Mouse (Mus musculus) lung, embryonic 16.5 days (tissue): Measurements from ENCODE around the gene Nwd2. TPM values are rescaled to one million over a fixed set of nuclear protein-coding genes. Genes with fewer than 3 reads are reported as not detected.

Source experiments
- ATAC-seq: fragments of 200-750 bp; cut with Nextera tagmentation; 2 replicates; pipeline ENCODE4 v1.8.0; 2017; ENCODE audit warnings: low read depth, mild to moderate bottlenecking, moderate library complexity
- H3K27ac ChIP-seq: fragments of 300-500 bp; sonication (generic); 2 replicates; pipeline ENCODE4 v1.5.1; 2014; ENCODE audit warnings: mild to moderate bottlenecking, control low read depth, low read length
- H3K27me3 ChIP-seq: fragments of 300-500 bp; sonication (generic); 2 replicates; pipeline ENCODE4 v1.6.1; 2014; ENCODE audit warnings: low read depth, low read length, mixed read lengths; ENCODE audit not compliant: control insufficient read depth, insufficient read depth
- H3K36me3 ChIP-seq: fragments of 300-500 bp; sonication (generic); 2 replicates; pipeline ENCODE4 v1.6.1; 2014; ENCODE audit warnings: low read length; ENCODE audit not compliant: control insufficient read depth, insufficient read depth
- H3K4me1 ChIP-seq: fragments of 300-500 bp; sonication (generic); replicated peaks from 2 replicates; pipeline ENCODE4 v1.6.1; 2014; ENCODE audit warnings: low read length, mixed read lengths; ENCODE audit not compliant: control insufficient read depth, insufficient read depth
- H3K4me2 ChIP-seq: fragments of 300-500 bp; sonication (generic); 2 replicates; pipeline ENCODE4 v1.6.1; 2014; ENCODE audit warnings: low read depth, low read length, control low read depth
- H3K4me3 ChIP-seq: fragments of 300-500 bp; sonication (generic); 2 replicates; pipeline ENCODE4 v1.5.1; 2014; ENCODE audit warnings: mild to moderate bottlenecking, low read length, control low read depth
- H3K9ac ChIP-seq: fragments of 300-500 bp; sonication (generic); 2 replicates; pipeline ENCODE4 v1.6.1; 2014; ENCODE audit warnings: low read length, control low read depth
- H3K9me3 ChIP-seq: fragments of 300-500 bp; sonication (generic); 2 replicates; pipeline ENCODE4 v1.6.1; 2016; ENCODE audit warnings: low read length; ENCODE audit not compliant: control insufficient read depth
- WGBS: fragments of 180-500 bp; shearing (Covaris S2); extraction: QIAGEN DNeasy Blood & Tissue Kit; methylation state at CpG from one replicate; pipeline ENCODE4 v1.1.7; 2014; 5-methylcytosine and 5-hydroxymethylcytosine counted together
- polyA plus RNA-seq: library from polyadenylated mRNA; unstranded; fragments of >200 nt; fragmentation: Nextera tagmentation; extraction: Ambion mirVana; gene quantifications from 2 replicates; pipeline ENCODE4 v1.2.1, GENCODE M21; 2015

Gene Nwd2
- polyA plus RNA-seq, 1 experiment from 2014 or later: 0.15 TPM

DNA sequence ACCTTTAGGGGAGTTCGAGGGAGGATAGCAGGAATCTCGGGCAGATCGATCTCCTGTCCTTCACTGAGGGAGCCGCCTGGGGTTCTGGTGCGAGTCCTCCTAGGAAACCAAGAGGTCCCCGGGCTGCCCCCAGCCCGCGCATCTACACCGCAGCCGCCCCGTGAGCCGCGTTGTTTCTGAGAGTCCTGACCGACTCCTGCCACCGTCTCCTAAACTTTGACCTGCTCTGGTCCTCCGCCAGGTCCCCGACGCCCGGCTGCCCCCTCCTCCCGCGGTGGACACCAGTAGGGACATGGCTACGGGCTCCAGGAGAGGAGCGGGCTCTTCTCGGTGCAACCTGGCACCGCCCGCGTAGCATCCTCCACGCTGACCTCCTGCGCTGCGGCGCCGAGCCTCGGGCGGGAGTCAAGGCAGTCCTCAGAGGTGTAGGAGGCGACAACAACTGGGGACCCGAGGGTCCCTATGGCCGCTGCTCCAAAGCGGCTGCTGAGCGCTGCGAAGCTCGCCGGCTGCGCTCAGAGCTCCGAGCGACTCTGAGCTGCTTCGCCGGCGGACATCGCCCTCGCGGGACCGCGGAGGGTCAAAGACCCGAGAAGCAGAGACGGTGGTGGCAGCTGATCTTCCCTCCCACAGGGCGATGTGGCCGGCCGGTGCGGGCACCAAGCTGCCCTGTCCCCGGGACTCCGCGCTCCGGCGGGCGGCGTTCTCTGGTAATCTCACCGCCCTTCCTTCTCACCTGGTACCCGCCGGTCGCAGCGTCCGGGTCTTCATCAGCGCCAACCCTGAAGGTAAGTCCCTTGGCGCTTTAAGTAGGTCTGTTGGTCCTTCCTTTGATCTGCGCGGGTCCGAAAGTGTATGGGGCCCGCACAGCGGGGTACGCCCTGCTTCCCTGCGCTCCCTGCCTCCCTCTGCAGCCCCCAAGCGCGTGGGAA is 897 bp downstream of the Nwd2 start:
- H3K9me3 ChIP-seq: no peaks in the 10 kb centered on the region
- no peaks in the 10 kb centered on the region for H3K36me3 ChIP-seq
- ATAC-seq: peak; percentile 54; the same call in 1 of the 2 replicates
- H3K27ac ChIP-seq: no peak overlapping the region
- H3K9ac ChIP-seq: peak overlapping the region; percentile 5; the same call in 1 of the 2 replicates
- H3K4me3 ChIP-seq: peak overlapping the region; percentile 42
- H3K4me2 ChIP-seq: peak overlapping the region; percentile 73
- peaks cover 36% of the 10 kb centered on the region for H3K27me3 ChIP-seq
- peaks cover 12% of the 10 kb centered on the region for H3K4me1 ChIP-seq
- WGBS: under 1% methylated on average over 81 of the region's 83 CpGs

DNA sequence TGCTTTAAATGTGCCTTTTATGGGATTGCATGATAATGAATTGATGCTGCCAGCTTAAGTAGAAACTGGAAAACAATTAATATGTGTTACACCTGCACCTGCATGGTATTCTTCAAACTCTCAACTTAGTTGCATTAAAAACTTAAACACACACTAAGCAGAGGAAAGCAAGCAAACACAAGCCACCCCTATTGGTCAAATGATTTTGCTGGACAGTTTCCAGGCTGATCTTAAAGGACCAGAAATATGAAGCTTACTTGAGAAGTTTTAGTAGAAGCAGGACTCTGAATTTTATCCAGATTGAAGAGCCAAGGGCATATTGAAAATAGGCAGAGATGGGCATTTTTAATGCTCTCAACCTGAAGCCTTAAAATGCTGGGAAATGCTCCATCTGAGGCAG is 2.9 kb downstream of the Nwd2 start:
- Histone ChIP-seq H3K27me3 (peaks cover 36% of the 10 kb centered on the region), H3K9me3 (no peaks in the 10 kb centered on the region), H3K4me3 (no peak overlapping the region), H3K4me2 (no peak overlapping the region), H3K27ac (no peak overlapping the region), H3K36me3 (no peaks in the 10 kb centered on the region), H3K4me1 (peaks cover 12% of the 10 kb centered on the region), H3K9ac (no peak overlapping the region)
- ATAC-seq: no peak

DNA sequence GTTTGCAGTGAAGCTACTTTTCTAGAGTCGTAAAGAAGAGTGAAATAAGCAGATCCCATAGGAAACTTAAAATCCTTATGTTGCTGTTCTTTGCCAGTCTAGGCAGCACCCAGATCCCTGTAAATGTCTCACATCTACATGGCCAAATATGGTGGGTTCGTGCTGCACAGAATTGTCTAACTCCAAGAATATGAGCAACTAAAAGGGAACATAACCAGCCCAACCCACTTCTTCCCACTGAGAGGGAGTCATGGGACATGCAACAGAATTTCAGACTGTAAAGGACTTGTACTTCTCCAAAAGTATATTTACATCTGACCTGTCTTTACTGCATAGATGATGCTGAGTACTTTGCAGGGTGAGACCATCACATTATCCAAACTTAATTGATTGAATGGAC is 3.8 kb downstream of the Nwd2 start:
- ATAC-seq: no peak
- Histone ChIP-seq H3K9ac (no peak overlapping the region), H3K27me3 (peaks cover 33% of the 10 kb centered on the region), H3K9me3 (no peaks in the 10 kb centered on the region), H3K36me3 (no peaks in the 10 kb centered on the region), H3K4me2 (no peak overlapping the region), H3K4me3 (no peak overlapping the region), H3K27ac (no peak overlapping the region), H3K4me1 (peaks cover 12% of the 10 kb centered on the region)
- 78% methylated on average over 2 of the region's 2 CpGs for WGBS

DNA sequence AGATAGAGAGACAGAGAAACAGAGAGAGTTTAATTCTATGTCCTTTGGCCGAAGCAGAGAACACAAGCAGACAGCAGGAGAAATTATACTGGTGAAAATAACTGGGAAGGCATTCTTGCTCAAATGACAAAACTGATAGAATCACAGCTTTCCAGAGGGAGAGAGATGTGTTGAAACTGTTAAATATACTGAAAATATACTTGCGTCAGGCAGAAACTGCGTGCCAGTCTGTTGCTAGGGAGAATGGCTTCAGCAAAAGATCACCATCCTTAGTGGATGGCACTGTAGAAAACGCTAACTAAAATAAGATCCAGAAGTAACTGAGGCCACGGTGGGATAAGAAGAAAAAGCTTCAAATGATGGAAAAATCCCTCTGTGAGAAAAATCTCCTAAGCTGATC is 18.0 kb downstream of the Nwd2 start:
- ATAC-seq: no peak
- H3K27ac ChIP-seq: no peak overlapping the region
- 89% methylated on average over 5 of the region's 5 CpGs for WGBS
- H3K4me2 ChIP-seq: no peak overlapping the region
- H3K4me3 ChIP-seq: no peak overlapping the region
- no peaks in the 10 kb centered on the region for H3K4me1 ChIP-seq
- no peaks in the 10 kb centered on the region for H3K27me3 ChIP-seq
- H3K9ac ChIP-seq: no peak overlapping the region
- H3K9me3 ChIP-seq: no peaks in the 10 kb centered on the region
- H3K36me3 ChIP-seq: no peaks in the 10 kb centered on the region

DNA sequence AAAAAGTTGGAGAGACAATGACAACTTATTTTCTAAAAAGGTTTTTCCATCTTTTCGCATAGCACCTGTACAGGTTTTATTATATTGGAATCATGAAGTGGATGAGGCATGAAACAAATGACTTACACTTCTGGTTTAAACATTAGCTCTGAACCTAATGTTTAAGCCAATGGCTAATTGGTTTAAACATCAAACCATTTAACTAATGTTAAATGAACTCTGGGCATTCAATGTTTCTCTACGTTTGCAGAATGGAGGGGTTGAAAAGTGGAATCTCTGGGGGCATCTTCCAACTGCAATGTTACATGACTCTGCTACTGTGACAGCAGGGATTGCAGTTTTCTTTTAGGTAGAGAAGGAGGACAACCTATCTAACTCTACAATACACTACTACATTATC is 27.0 kb downstream of the Nwd2 start:
- Histone ChIP-seq H3K9ac (no peak overlapping the region), H3K27me3 (no peaks in the 10 kb centered on the region), H3K4me1 (no peaks in the 10 kb centered on the region), H3K9me3 (no peaks in the 10 kb centered on the region), H3K4me3 (no peak overlapping the region), H3K36me3 (no peaks in the 10 kb centered on the region), H3K27ac (no peak overlapping the region), H3K4me2 (no peak overlapping the region)
- WGBS: 85% methylated on average over 2 of the region's 2 CpGs
- no peak for ATAC-seq

DNA sequence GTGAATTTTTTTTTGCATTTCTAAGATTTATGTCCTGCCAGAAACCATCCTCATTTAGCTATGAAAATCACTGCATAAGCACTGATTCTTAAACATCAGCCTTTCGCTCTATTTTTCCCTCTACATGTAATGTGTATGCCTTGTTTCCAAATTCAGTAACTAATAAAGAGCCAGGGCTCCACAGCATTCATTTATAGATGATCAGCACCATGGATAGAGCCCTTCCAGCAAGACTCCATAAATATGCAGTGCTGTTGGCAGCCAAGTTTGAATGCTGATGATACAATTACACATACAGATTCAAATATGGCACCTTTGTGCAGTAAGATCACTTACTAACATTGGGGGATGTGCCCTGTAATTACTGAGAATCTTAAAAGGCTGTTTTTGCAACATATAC is 40.2 kb downstream of the Nwd2 start:
- Histone ChIP-seq H3K27me3 (no peaks in the 10 kb centered on the region), H3K4me2 (no peak overlapping the region), H3K27ac (no peak overlapping the region), H3K9me3 (no peaks in the 10 kb centered on the region), H3K4me1 (no peaks in the 10 kb centered on the region), H3K9ac (no peak overlapping the region), H3K36me3 (no peaks in the 10 kb centered on the region), H3K4me3 (no peak overlapping the region)
- no peak for ATAC-seq
- 74% methylated on average over 1 of the region's 1 CpGs for WGBS

DNA sequence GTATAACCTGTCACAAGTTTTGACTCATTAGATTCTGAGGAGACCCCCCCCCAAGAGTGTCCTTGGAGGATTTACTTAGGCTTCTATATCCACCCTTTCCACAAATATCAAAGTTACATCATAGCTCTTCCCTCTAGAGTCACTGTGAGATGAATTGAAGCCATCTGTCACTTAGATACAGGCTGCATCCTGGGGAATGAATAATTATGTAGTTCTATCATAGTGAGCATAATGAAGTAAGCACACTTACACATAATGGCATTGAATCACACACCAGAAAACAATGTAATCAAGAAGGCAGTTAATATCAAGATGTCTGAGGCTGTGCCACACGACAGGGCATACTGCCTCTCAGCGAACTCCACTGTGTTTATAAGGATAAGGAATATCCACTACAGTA is 47.9 kb downstream of the Nwd2 start:
- Histone ChIP-seq H3K4me2 (no peak overlapping the region), H3K4me1 (no peaks in the 10 kb centered on the region), H3K27me3 (no peaks in the 10 kb centered on the region), H3K36me3 (no peaks in the 10 kb centered on the region), H3K27ac (no peak overlapping the region), H3K4me3 (no peak overlapping the region), H3K9me3 (no peaks in the 10 kb centered on the region), H3K9ac (no peak overlapping the region)
- WGBS: 66% methylated on average over 2 of the region's 2 CpGs
- ATAC-seq: no peak

DNA sequence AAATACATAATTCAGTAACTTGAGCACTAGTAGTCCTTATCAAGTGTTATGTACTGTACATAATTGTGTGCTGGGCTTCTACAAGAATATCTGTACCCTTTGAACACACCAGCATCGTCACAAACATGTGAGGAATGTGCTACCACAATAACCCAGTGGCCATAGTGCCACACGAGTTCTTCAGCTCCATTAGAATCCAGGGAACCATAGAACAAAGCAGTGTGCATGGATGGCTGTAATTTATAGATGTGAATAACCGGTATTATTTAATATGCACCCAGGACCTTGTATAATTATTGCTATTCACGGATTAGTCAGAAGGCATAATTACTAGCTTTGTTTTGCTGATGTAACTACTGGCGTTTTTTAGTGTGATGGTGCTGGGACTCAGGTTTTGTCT is 48.3 kb downstream of the Nwd2 start:
- H3K27me3 ChIP-seq: no peaks in the 10 kb centered on the region

DNA sequence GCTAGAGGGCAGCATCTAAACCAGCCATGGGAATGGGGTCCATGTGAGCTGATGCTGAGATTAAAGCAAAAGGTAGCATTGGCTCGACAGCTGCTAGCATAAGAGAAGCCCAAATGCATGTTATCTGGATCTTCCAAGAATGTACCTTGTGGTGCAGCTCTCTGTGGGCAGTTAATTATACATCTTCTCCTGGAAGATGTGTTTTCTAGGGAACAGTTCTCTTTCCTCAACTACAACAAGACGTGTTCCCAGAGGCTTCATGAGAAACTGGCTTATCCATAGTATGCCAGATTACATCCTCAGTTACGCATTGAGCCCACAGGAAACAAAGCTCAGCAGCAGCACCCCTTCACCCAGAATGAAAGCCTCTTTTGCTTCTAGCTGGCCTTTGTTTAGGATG is 80.1 kb downstream of the Nwd2 start:
- no peak overlapping the region for H3K9ac ChIP-seq
- H3K9me3 ChIP-seq: no peaks in the 10 kb centered on the region
- no peak for ATAC-seq
- no peaks in the 10 kb centered on the region for H3K36me3 ChIP-seq
- no peaks in the 10 kb centered on the region for H3K4me1 ChIP-seq
- H3K4me2 ChIP-seq: no peak overlapping the region
- H3K4me3 ChIP-seq: no peak overlapping the region
- H3K27ac ChIP-seq: no peak overlapping the region
- WGBS: 66% methylated on average over 3 of the region's 3 CpGs
- no peaks in the 10 kb centered on the region for H3K27me3 ChIP-seq

More for the DNA sequence above, 48.3 kb downstream of the Nwd2 start:
- no peaks in the 10 kb centered on the region for H3K36me3 ChIP-seq
- WGBS: 63% methylated on average over 5 of the region's 5 CpGs
- ATAC-seq: no peak
- H3K9me3 ChIP-seq: no peaks in the 10 kb centered on the region
- no peak overlapping the region for H3K27ac ChIP-seq
- H3K4me1 ChIP-seq: no peaks in the 10 kb centered on the region
- no peak overlapping the region for H3K9ac ChIP-seq
- H3K4me2 ChIP-seq: no peak overlapping the region
- H3K4me3 ChIP-seq: no peak overlapping the region
